Mouse (Mus musculus): ENCODE measurements at regions not wholly inside any gene's neighbourhood (a gene's known extent, or its start where the extent isn't known, plus 50 kb on each side); places are given as distances from the start of the nearest gene placed in this dataset.

DNA sequence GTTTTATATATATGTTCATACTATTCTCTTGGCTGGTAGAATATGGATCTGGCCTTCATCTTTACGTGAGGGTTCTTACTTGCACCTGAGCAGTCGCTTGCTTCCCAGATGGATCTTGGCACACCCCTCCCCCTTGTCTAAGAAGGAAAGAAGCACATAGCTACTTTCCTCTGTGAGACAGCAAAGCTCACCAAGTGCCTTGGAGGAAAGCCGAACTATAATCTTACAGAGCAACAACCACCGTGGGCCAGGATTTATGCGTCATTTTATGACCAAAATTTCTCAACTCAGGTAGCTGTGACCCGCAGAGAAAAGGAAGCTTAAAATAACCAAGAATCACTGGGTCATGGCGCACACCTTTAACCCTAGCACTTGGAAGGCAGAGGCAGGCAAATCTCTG lies 73.0 kb upstream of the Tspan2 start:
- DNase-seq (ENCODE audit: extremely low spot score in 1 of 2, low spot score in 1 of 2) = no peak

DNA sequence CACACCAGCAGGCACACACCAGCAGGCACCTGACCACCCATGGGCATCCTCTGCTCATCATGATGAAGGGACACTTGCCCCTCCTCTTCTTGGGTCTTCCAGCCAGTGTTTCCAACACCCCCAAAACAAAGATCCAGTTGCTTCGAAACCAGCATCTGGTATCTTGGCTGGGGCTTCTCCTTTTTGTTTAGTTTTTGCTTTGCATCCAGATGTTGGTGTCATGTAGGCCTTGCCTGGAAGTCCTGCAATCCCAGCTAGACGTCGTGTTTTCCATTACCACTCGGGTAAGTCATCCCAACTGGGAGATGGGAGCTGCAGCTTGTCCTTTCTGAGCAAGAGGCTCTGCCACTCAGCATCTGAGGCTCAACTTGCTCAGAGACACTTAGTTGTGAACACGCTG lies 70.6 kb upstream of the Tspan2 start:
- DNase-seq (ENCODE audit: extremely low spot score in 1 of 2, low spot score in 1 of 2) = no peak

DNA sequence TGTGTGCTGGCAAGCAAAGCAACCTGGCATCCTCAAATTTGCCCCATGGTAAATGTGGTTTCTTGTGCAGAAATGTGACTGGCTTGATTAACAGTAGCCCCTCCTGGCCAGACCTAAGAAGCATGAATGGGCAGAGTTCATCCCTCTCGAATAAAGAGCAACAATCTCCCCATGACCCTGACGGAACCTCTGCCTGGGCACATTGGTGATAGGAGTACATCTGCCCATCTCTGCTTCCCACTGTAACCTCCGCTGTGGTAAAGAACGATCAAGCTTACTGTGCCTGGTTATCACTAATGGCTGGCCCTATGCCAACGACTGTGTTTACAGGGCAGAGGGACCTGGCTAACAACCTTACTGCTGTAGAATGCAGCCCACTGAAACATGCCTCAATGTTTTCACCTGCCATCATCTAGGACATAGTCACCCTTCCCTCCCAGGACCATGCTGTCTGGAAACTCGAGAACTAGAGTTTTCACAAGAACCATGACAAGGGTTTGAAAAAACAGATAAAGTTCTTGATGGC lies 69.6 kb upstream of the Tspan2 start:
- no peak for DNase-seq (ENCODE audit: extremely low spot score in 1 of 2, low spot score in 1 of 2)

DNA sequence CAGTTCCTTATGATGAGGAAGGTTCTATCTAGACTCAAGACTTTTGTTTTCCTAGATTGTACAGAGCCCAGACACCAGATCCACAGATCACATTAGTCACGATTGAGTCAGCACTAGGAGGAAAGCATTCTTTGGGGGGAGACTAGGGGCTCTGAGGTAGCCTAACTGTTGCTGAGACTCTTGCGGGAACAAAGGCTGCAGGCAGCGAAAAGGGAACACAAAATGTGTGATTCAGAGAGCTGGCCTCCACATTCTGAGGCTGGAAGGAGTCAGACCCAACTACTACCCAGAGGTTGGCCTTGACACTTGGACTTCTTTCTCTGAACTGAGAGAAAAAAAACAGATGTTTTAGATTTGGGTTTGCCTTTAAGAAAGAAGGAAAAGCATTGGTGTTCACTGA lies 66.5 kb upstream of the Tspan2 start:
- no peak for DNase-seq (ENCODE audit: extremely low spot score in 1 of 2, low spot score in 1 of 2)

DNA sequence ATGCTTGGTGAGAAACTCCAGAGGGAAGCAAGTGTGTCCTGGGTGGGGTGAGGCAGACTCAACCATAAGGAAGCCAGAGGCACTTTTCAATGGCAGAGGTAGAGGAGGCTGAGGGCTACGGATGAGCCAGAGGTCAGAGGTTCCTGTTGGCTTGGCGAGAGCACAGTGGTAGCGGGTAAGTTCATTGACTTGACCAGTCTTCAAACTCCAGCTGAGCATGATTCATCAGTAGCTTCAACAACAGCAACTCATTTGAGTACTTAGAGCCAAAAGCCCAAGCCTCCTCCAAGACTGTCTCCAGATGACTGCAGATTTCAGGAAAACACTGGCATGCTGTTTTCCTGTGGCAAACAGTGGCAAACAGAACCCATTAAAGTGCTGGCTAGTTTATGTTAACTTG lies 65.8 kb upstream of the Tspan2 start:
- no peak for DNase-seq (ENCODE audit: extremely low spot score in 1 of 2, low spot score in 1 of 2)

DNA sequence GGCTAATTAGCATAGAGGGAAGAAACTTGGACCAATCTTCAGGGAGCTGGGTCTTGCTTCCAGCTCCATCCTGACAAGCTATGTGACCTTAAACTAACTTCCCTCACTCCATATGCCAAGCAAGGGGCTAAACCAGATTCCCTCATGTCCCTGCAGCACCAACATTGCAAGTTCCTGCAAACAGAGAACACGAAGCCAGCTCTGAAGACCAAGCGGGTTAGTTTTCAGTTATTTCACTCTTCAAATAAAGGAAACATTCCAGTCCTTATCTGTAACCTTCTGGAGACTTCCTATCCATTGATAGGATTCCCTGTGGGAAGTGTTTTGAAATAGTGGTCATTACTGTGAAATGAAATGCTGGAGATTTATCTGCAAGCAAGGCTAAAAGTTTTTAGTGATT lies 64.4 kb upstream of the Tspan2 start:
- DNase-seq (ENCODE audit: extremely low spot score in 1 of 2, low spot score in 1 of 2) = no peak

DNA sequence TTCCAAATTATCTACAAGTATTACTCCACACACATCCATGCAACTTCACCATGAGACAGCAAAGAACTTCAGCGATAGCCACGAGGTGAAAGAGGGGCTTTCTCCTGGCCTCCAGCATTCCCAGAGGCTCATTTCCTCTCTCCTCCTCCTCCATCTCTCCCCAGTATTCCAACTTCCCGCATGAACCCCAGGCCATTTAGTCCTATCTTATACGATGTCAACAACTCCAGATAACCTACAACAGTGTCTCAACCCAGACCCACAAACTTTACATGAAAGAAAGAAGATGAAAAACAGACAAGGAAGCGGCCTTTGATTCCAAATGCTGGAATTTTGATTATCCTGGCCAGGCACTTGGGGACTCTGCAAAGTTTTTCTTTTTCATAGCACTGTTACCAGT lies 63.8 kb upstream of the Tspan2 start:
- no peak for DNase-seq (ENCODE audit: extremely low spot score in 1 of 2, low spot score in 1 of 2)

DNA sequence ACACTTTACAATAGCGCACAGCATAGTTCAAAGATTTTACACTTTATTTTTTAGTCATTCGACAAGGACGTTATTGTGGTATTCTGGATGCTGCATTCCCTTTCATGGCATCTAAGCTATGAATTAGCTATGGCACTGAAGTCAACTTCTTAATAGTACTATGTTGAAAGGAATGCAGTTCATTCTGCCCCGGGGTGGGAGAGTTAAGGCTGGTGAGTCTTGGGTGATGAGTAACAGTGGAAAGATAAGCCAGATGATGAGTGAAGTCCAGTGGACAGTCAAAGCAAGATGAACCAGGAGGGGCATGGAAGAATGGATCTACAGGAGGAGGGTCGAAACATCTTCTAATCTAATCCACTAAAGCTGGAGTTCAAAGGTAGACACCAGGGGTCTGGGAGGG lies 63.4 kb upstream of the Tspan2 start:
- DNase-seq (ENCODE audit: extremely low spot score in 1 of 2, low spot score in 1 of 2) = no peak

DNA sequence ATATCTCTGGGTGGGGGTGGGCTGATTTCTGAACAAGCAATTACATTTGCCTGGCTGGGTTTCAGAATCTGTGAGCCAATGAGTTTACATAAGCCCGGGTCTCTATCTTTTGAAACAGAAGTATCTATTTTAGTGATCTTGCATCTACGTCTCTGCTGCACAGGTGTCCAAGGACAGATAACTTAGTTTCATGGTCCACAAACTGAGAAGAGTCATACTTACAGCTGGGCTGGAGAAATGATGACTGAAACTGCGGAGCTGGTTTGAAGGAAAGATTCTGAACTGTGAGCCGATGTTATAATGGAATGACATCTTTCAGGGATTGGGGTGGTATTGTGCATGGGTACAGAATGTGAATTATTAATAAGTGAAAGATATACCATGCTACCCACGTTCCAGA lies 60.8 kb upstream of the Tspan2 start:
- no peak for DNase-seq (ENCODE audit: extremely low spot score in 1 of 2, low spot score in 1 of 2)

DNA sequence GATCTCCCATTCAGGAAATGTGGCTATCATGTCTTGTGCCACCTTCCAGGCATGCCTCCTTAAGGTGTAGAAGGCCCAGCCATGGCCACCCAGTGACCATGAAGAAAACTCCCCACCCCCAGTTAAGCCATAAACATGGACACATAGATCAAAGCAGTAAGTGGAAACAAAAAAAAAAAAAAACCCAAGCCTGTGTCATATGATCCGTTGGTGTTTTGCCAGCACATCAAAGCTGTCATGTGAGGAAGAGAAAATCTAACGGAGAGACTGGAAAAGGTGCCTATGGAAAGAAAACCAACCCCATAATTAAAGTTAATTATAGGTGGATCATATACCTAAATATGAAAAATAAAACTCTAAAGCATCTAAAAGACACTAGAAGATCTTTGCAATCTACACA lies 60.3 kb upstream of the Tspan2 start:
- DNase-seq (ENCODE audit: extremely low spot score in 1 of 2, low spot score in 1 of 2) = no peak

DNA sequence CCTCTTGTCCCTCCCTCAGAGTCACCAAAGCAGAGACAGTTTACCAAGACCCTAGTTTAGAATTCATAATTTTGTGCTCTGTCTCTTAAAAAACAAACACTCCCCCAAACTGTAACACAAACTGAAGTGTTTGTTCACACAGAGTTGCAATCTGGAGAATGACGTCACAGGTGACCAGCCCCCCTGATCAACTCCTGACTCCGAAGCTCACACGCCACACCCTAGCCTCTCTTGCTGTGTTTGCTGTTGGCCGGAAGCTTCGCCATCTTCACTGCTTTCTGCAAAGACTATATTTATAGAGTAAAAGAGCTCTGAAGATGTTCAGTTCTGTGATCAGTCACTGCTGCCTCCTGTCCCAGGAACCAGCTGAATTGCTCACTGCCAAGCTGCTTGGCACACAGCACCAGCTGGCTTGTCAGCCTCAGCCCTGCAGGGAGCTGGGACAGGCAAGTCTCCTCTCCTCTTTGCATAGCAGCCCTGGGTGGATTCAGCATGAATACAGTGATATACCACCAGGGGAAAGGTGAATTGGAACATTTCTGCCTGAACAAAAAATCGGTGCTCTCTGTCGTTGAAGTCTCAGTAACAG lies 57.3 kb upstream of the Tspan2 start:
- DNase-seq (ENCODE audit: extremely low spot score in 1 of 2, low spot score in 1 of 2) = peak; percentile 55 to 72

DNA sequence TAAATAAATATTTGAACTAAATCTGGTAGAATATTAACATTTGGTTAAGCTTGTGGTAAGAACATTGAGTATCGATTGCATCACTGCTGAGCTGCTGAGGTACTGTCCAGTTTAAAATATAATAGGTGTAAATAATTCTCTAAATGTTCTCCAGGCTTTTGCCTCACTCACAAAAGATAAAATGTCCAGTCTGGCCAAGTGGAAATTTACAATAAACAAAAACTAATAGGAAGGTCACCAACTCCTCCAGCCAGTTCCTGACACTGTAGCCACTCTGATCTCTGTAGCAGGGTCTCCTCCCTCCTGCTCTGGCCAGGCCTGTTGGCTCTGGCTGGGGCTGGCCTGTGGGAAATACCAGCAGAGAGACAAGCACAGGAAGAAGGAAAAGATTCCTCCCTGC lies 55.8 kb upstream of the Tspan2 start:
- DNase-seq (ENCODE audit: extremely low spot score in 1 of 2, low spot score in 1 of 2) = no peak

DNA sequence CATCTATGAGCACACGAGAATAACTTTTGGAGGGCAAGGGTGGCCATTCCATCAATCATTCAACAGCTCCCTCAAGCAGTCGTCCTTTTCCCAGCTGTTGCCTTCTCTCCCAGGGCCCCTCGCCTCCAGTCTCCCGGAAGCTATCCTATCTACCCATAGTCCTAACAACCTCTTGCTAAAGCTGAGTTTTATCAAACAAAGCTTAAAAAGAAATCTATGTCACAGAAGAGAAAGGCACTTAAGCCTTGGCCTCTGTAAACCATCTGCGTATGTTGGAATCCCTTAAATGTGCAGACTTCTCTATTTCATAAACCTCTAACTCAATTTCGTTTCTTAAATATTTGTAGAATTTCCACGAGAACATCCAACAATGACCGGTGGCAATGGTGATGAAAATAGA lies 51.9 kb upstream of the Tspan2 start:
- no peak for DNase-seq (ENCODE audit: extremely low spot score in 1 of 2, low spot score in 1 of 2)

DNA sequence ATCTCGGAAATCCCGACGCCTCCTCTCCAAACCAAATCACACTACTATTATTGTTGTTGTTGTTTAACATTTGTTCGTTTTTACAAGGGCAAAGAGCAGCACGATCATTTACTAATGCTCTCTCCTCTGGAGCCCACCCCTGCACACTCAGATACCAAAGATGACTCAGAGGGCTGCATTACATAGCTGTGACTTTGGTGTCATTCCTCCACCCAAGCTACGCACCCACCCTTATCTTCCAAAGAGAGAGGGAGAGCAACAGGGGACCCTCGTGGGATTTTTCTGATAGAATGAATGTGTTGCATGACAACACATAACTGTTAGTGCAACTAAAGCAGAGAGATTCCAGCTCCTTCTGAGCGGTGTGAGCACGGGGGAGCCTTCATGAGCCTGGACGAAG lies 50.8 kb upstream of the Tspan2 start:
- no peak for DNase-seq (ENCODE audit: extremely low spot score in 1 of 2, low spot score in 1 of 2)

Measured in frontal cortex, adult 2 months (tissue).